8 mouse cellular contexts compared by ENCODE assay signal in the genomic region with DNA sequence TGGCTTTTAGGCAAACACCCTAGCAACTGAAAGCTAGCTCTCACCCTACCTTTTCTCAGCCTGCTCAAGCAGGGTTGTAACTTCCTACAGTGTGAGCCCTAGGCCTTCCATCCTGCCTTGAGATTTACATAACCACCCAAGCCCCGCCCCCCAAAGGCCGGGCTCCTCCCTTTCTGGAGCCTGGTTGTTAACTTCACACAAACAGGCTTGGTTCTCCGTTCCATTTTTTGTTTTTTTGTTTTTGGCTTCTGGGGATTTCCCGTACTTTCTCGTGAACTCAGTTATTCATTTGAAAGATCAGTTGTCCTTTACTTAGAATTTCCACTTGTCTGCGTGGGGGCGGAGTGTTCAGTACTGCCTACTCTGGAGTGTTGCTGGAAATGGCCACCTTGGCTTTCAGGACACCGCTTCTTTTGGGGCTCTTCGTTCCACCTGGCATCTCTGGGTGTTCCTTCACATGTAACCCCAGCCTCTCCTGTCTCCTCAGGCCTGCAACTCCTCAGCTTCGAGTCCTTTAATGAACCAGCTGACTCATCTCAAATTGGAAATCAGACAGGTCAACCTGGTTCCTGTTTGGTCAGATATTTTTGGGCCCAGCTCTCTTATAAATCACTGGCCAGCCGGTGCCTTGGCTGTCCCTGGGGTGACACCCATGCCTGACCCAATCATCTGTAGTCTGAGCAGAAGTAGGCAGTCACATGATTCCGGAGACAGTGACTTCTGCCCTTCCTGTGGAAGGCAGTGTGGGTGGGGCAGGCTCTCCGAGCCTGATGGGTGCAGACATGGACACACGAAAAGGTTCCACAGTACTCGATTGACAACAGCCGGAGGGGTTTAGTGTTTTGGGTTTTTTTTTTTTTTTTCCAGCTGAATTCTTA. TPM values are rescaled to one million over a fixed set of nuclear protein-coding genes. Genes with fewer than 3 reads are reported as not detected.
DNase-seq lines count a peak whose midpoint lies in the region; ATAC-seq and TF ChIP-seq lines count a peak whose summit lies in the region.

No protein-coding gene starts in this region.

- TF ChIP-seq POLR2A in spleen, adult 2 months (IDR thresholded peaks at IDR 0.05; ENCODE audit: low read depth, low read length) = peak; percentile 60

- no peaks in the 10 kb centered on the region for H3K27me3 ChIP-seq in embryonic facial prominence, embryonic 13.5 days
- no peaks in the 10 kb centered on the region for H3K27me3 ChIP-seq in liver, embryonic 15.5 days
- H3K27me3 ChIP-seq in spleen, adult 2 months (ENCODE audit: control insufficient read depth, insufficient read depth, low read length) = no peaks in the 10 kb centered on the region
- H3K27me3 ChIP-seq in hindbrain, embryonic 13.5 days = no peaks in the 10 kb centered on the region

- no peaks in the 10 kb centered on the region for H3K9me3 ChIP-seq in embryonic facial prominence, embryonic 13.5 days
- no peaks in the 10 kb centered on the region for H3K9me3 ChIP-seq in liver, embryonic 15.5 days (replicated peaks)
- no peaks in the 10 kb centered on the region for H3K9me3 ChIP-seq in hindbrain, embryonic 13.5 days

- peak overlapping the region; percentile 48 for H3K27ac ChIP-seq in embryonic facial prominence, embryonic 13.5 days
- peak overlapping the region; percentile 78 for H3K27ac ChIP-seq in liver, embryonic 15.5 days (replicated peaks)
- peak overlapping the region; percentile 98 for H3K27ac ChIP-seq in spleen, adult 2 months (ENCODE audit: insufficient read depth, low read length)
- H3K27ac ChIP-seq in hindbrain, embryonic 13.5 days = no peak overlapping the region

- H3K36me3 ChIP-seq in embryonic facial prominence, embryonic 13.5 days = no peaks in the 10 kb centered on the region
- no peaks in the 10 kb centered on the region for H3K36me3 ChIP-seq in liver, embryonic 15.5 days (replicated peaks)
- H3K36me3 ChIP-seq in spleen, adult 2 months (ENCODE audit: control insufficient read depth, insufficient read depth, low read length) = no peaks in the 10 kb centered on the region
- no peaks in the 10 kb centered on the region for H3K36me3 ChIP-seq in hindbrain, embryonic 13.5 days

- H3K4me2 ChIP-seq in embryonic facial prominence, embryonic 13.5 days = no peak overlapping the region
- peak overlapping the region; percentile 54 for H3K4me2 ChIP-seq in liver, embryonic 15.5 days
- H3K4me2 ChIP-seq in hindbrain, embryonic 13.5 days = no peak overlapping the region

- H3K4me1 ChIP-seq in embryonic facial prominence, embryonic 13.5 days = peaks cover 5% of the 10 kb centered on the region; the same call in 1 of the 2 replicates
- H3K4me1 ChIP-seq in liver, embryonic 15.5 days (replicated peaks) = peaks cover 37% of the 10 kb centered on the region
- H3K4me1 ChIP-seq in spleen, adult 2 months (ENCODE audit: control insufficient read depth, insufficient read depth, insufficient read length) = peaks cover 23% of the 10 kb centered on the region; the same call in 1 of the 2 replicates
- peaks cover 9% of the 10 kb centered on the region for H3K4me1 ChIP-seq in hindbrain, embryonic 13.5 days (replicated peaks)

- TF ChIP-seq CTCF in spleen, adult 2 months (IDR thresholded peaks at IDR 0.05; ENCODE audit: extremely low read depth, insufficient read depth, insufficient read length, insufficient replicate concordance) = no peak

- no peak overlapping the region for H3K4me3 ChIP-seq in embryonic facial prominence, embryonic 13.5 days
- H3K4me3 ChIP-seq in liver, embryonic 15.5 days (replicated peaks) = peak overlapping the region; percentile 29
- H3K4me3 ChIP-seq in spleen, adult 2 months (ENCODE audit: extremely low read depth, insufficient read depth, insufficient read length) = peak overlapping the region; percentile 34; the same call in 1 of the 2 replicates
- H3K4me3 ChIP-seq in hindbrain, embryonic 13.5 days = no peak overlapping the region

- DNase-seq in urinary bladder, adult 18-20 months (ENCODE audit: low spot score in 2 of 2) = peak; percentile 71 to 79
- no peak for DNase-seq in urinary bladder, postnatal 10 days (ENCODE audit: low spot score)
- peak; percentile 64 for DNase-seq in heart, postnatal 4 days
- peak; percentile 93 to 95 for DNase-seq in spleen, adult 2 months (ENCODE audit: low read depth in 1 of 2, low spot score in 2 of 2)
- no peak for DNase-seq in right cerebral cortex, postnatal 4 days

- no peak overlapping the region for H3K9ac ChIP-seq in embryonic facial prominence, embryonic 13.5 days
- no peak overlapping the region for H3K9ac ChIP-seq in liver, embryonic 15.5 days
- no peak overlapping the region for H3K9ac ChIP-seq in hindbrain, embryonic 13.5 days

- WGBS in embryonic facial prominence, embryonic 13.5 days = 51% methylated on average over 16 of the region's 16 CpGs
- 18% methylated on average over 16 of the region's 16 CpGs for WGBS in liver, embryonic 15.5 days (ENCODE audit: insufficient replicate concordance)
- WGBS in spleen, adult 2 months = 5% methylated on average over 16 of the region's 16 CpGs
- 64% methylated on average over 16 of the region's 16 CpGs for WGBS in hindbrain, embryonic 13.5 days

- ATAC-seq in embryonic facial prominence, embryonic 13.5 days (ENCODE audit: insufficient number of reproducible peaks, insufficient read depth, low FRiP score, low TSS enrichment, low read depth) = no peak
- peak; percentile 88 for ATAC-seq in liver, embryonic 15.5 days (ENCODE audit: insufficient read depth)
- no peak for ATAC-seq in hindbrain, embryonic 13.5 days (ENCODE audit: low FRiP score)

RNA-seq across cellular contexts. Expression of a gene that starts 9.7 kb away (rescaled TPM):
- 14.4 and 14.7 TPM in 2 replicates for polyA plus RNA-seq in embryonic facial prominence, embryonic 13.5 days (2015; fragmentation: Nextera tagmentation; extraction: Ambion mirVana)
- total RNA-seq in heart, postnatal 4 days (2021) = 10 to 100 TPM; 21.2 to 23.2 TPM
- 3.5 and 3.7 TPM in 2 replicates for polyA plus RNA-seq in liver, embryonic 15.5 days (2015; fragmentation: Nextera tagmentation; extraction: Ambion mirVana)
- 48.4 and 67.9 TPM in 2 replicates for polyA plus RNA-seq in spleen, adult 2 months (2012; rRNA removed)
- polyA plus RNA-seq in hindbrain, embryonic 13.5 days (2015; fragmentation: Nextera tagmentation; extraction: Ambion mirVana) = 12.0 and 13.1 TPM in 2 replicates

Comparison
In these comparisons a context has a peak if more than half of its experiments do, and no peak if none do; other contexts are left out.
1. DNase-seq: peak in urinary bladder, adult 18-20 months (2 of 2), heart, postnatal 4 days (single experiment) and spleen, adult 2 months (2 of 2); none in urinary bladder, postnatal 10 days (single experiment) and right cerebral cortex, postnatal 4 days (single experiment).
2. H3K4me3 ChIP-seq: peak in liver, embryonic 15.5 days (single experiment) and spleen, adult 2 months (single experiment); none in embryonic facial prominence, embryonic 13.5 days (single experiment) and hindbrain, embryonic 13.5 days (single experiment).